Mouse (Mus musculus): ENCODE data around the gene Wdr73. TPM values are rescaled to one million over a fixed set of nuclear protein-coding genes. Genes with fewer than 3 reads are reported as not detected.

The Wdr73 gene
- polyA plus RNA-seq, 1 experiment from 2014 or later, result 32.2 TPM

DNA sequence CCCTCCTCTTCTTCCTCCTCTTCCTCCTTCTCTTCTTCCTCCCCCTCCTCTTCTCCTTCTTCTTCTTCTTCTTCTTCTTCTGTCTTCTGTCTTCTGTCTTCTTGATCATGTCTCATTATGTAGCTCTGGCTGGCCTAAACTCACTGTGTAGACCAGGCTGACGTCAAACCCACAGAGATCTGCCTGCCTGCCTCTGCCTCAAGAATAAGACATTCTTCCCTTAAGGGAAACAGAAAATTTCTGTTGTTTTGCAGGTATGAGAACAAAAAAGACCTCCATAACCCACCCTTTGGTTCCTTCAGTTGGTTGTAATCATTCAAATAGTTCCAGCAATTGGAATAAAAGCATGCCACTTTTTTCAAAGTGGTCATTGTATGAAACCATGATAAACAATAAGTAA, 36.9 kb downstream of the Wdr73 start:
- WGBS, result 68% methylated on average over 1 of the region's 1 CpGs
- Histone ChIP-seq H3K4me2 (ENCODE audit: low read depth, low read length) (no peak overlapping the region), H3K4me1 (replicated peaks; ENCODE audit: control insufficient read depth, insufficient read depth, low read length) (peaks cover 28% of the 10 kb centered on the region), H3K9me3 (ENCODE audit: control insufficient read depth, low read length) (no peaks in the 10 kb centered on the region), H3K27ac (ENCODE audit: low read length) (peak overlapping the region; percentile 73), H3K4me3 (ENCODE audit: low read length) (no peak overlapping the region), H3K27me3 (ENCODE audit: control insufficient read depth, insufficient read depth, low read depth, low read length) (no peaks in the 10 kb centered on the region), H3K36me3 (ENCODE audit: control insufficient read depth, insufficient read depth, low read length) (peaks cover 24% of the 10 kb centered on the region), H3K9ac (ENCODE audit: low read length) (no peak overlapping the region)
- ATAC-seq (ENCODE audit: low read depth), result no peak

DNA sequence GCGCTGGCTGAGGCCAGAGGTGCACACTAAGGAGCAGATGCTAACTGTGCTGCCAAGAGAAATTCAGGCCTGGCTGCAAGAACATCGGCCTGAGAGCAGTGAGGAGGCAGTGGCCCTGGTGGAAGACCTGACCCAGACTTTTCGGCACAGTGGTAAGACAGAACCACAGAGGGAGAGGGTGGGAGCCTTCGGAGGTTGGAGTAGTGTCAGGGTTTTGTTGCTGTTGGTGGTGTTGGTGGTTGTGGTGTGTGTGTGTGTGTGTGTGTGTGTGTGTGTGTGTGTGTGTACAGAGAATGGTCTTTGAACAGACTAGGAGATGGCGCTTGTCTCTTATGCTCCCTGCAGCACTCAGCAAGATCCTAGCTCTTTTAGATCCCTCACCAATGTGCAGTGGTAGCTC, 37.5 kb downstream of the Wdr73 start:
- Histone ChIP-seq H3K27me3 (ENCODE audit: control insufficient read depth, insufficient read depth, low read depth, low read length) (no peaks in the 10 kb centered on the region), H3K27ac (ENCODE audit: low read length) (peak overlapping the region; percentile 73; the same call in 1 of the 2 replicates), H3K4me1 (replicated peaks; ENCODE audit: control insufficient read depth, insufficient read depth, low read length) (peaks cover 28% of the 10 kb centered on the region), H3K36me3 (ENCODE audit: control insufficient read depth, insufficient read depth, low read length) (peaks cover 21% of the 10 kb centered on the region), H3K4me3 (ENCODE audit: low read length) (no peak overlapping the region), H3K9ac (ENCODE audit: low read length) (peak overlapping the region; percentile 43), H3K9me3 (ENCODE audit: control insufficient read depth, low read length) (no peaks in the 10 kb centered on the region), H3K4me2 (ENCODE audit: low read depth, low read length) (no peak overlapping the region)
- ATAC-seq (ENCODE audit: low read depth), result no peak
- WGBS, result 85% methylated on average over 5 of the region's 5 CpGs

DNA sequence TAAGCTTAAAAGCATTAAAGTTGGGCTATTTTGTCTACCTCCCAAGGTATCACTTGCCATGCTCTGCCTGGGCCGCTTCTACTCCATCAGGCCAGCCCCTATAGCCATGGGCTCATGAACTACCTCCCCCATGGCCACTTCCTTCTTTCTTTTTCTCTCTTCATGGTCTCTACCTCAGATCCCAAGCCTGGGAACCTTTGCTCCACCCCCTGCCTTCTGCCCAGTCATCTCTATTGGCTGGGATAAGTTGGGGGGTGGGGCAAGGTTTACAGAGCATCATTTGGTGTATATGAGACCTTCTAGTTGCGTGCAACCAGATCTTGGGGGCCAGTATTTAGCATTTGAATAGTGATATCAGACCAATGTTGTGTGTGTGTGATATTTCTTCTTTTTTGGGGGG, 38.6 kb downstream of the Wdr73 start:
- H3K4me1 ChIP-seq (replicated peaks; ENCODE audit: control insufficient read depth, insufficient read depth, low read length), result peaks cover 28% of the 10 kb centered on the region
- H3K9me3 ChIP-seq (ENCODE audit: control insufficient read depth, low read length), result no peaks in the 10 kb centered on the region
- no peak overlapping the region for H3K9ac ChIP-seq (ENCODE audit: low read length)
- peaks cover 12% of the 10 kb centered on the region for H3K36me3 ChIP-seq (ENCODE audit: control insufficient read depth, insufficient read depth, low read length)
- ATAC-seq (ENCODE audit: low read depth), result no peak
- no peak overlapping the region for H3K4me3 ChIP-seq (ENCODE audit: low read length)
- no peaks in the 10 kb centered on the region for H3K27me3 ChIP-seq (ENCODE audit: control insufficient read depth, insufficient read depth, low read depth, low read length)
- H3K27ac ChIP-seq (ENCODE audit: low read length), result no peak overlapping the region
- WGBS, result 86% methylated on average over 2 of the region's 2 CpGs
- no peak overlapping the region for H3K4me2 ChIP-seq (ENCODE audit: low read depth, low read length)

DNA sequence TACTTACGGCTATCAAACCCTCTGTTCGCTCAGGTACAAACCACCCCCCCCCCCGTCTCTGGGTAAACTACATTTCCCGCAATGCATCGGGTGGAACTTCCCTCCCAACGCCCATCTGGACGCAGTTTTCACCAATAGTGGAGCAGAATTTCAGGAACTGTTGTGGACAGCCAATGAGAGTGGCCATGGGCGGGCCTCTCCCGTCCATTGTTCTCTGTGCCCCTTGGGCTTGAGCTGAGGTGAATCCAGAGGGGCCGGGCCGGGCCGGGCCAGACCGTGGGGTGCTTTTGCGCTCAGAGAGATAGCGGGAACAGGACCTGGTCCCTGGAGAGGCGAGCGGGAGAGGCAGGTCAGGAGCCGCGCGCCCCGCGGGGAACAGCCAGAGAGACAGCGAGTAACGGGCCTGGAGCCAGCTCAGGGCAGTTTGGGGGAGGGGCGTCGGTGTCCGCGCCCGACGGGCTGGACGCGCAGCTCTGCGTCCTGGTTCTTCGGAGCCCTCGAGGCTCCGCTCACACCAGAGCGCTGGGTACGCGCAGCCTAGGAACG, 40.3 kb downstream of the Wdr73 start, which contains the start of gene Zscan2:
TSS of gene Zscan2 (plus strand) at position 192 of the 546 bp plus-strand sequence.
- no peaks in the 10 kb centered on the region for H3K27me3 ChIP-seq (ENCODE audit: control insufficient read depth, insufficient read depth, low read depth, low read length)
- H3K9ac ChIP-seq (ENCODE audit: low read length), result peak within 1 kb of the TSS; percentile 83
- peak within 1 kb of the TSS; percentile 85 for H3K4me2 ChIP-seq (ENCODE audit: low read depth, low read length)
- peaks cover 24% of the 10 kb centered on the region for H3K4me1 ChIP-seq (replicated peaks; ENCODE audit: control insufficient read depth, insufficient read depth, low read length)
- WGBS, result under 1% methylated on average over 38 of the region's 40 CpGs
- peak within 1 kb of the TSS; percentile 66 for H3K4me3 ChIP-seq (ENCODE audit: low read length)
- H3K36me3 ChIP-seq (ENCODE audit: control insufficient read depth, insufficient read depth, low read length), result peaks cover 8% of the 10 kb centered on the region
- peak; percentile 98 for ATAC-seq (ENCODE audit: low read depth)
- H3K27ac ChIP-seq (ENCODE audit: low read length), result peak within 1 kb of the TSS; percentile 78
- H3K9me3 ChIP-seq (ENCODE audit: control insufficient read depth, low read length), result no peaks in the 10 kb centered on the region

DNA sequence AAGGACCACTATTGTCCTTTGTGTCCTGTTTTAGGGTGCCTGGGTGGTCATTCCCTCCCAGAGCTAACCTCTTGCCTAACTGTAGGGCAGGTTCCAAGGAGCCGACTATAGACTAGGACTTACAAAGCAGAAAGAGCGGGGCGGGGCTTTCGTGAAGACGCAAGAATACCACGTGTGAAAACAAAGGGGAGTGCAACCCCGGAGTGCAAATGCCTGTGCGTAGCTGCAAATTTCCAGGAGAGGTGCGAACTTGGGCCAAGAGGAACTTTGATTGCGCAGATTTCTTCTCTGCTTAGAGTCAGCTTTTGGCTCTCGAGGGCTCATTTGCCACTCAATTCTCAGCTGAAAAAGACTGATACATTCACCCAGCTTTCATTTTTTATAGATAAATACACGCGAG, 40.8 kb downstream of the Wdr73 start:
- peak overlapping the region; percentile 66 for H3K4me2 ChIP-seq (ENCODE audit: low read depth, low read length)
- under 1% methylated on average over 13 of the region's 13 CpGs for WGBS
- H3K9ac ChIP-seq (ENCODE audit: low read length), result peak overlapping the region; percentile 60
- peak; percentile 64 for ATAC-seq (ENCODE audit: low read depth)
- H3K27me3 ChIP-seq (ENCODE audit: control insufficient read depth, insufficient read depth, low read depth, low read length), result no peaks in the 10 kb centered on the region
- H3K9me3 ChIP-seq (ENCODE audit: control insufficient read depth, low read length), result no peaks in the 10 kb centered on the region
- H3K4me1 ChIP-seq (replicated peaks; ENCODE audit: control insufficient read depth, insufficient read depth, low read length), result peaks cover 22% of the 10 kb centered on the region
- H3K36me3 ChIP-seq (ENCODE audit: control insufficient read depth, insufficient read depth, low read length), result peaks cover 3% of the 10 kb centered on the region; the same call in 1 of the 2 replicates
- H3K4me3 ChIP-seq (ENCODE audit: low read length), result peak overlapping the region; percentile 66
- H3K27ac ChIP-seq (ENCODE audit: low read length), result peak overlapping the region; percentile 14; the same call in 1 of the 2 replicates

DNA sequence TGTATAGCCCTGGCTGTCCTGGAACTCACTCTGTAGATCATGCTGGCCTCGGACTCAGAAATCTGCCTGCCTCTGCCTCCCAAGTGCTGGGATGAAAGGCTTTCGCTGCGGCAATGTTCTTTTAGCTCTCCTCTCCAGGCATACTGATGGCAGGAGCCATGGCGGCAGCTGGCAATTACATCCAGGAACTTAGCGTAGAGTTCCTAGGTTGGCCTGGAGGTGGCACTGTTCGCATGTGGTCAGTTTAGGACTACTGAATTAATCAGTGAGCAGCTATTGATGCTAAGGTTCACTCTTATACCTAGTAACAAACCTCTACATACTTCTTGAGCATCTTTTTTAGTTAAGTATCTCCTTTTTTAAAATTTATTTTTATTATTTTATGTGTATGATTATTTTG, 43.9 kb downstream of the Wdr73 start:
- Histone ChIP-seq H3K9me3 (ENCODE audit: control insufficient read depth, low read length) (no peaks in the 10 kb centered on the region), H3K4me2 (ENCODE audit: low read depth, low read length) (no peak overlapping the region), H3K4me3 (ENCODE audit: low read length) (no peak overlapping the region), H3K9ac (ENCODE audit: low read length) (no peak overlapping the region), H3K36me3 (ENCODE audit: control insufficient read depth, insufficient read depth, low read length) (no peaks in the 10 kb centered on the region), H3K27me3 (ENCODE audit: control insufficient read depth, insufficient read depth, low read depth, low read length) (no peaks in the 10 kb centered on the region), H3K27ac (ENCODE audit: low read length) (no peak overlapping the region), H3K4me1 (replicated peaks; ENCODE audit: control insufficient read depth, insufficient read depth, low read length) (peaks cover 7% of the 10 kb centered on the region)
- 15% methylated on average over 6 of the region's 6 CpGs for WGBS
- no peak for ATAC-seq (ENCODE audit: low read depth)

DNA sequence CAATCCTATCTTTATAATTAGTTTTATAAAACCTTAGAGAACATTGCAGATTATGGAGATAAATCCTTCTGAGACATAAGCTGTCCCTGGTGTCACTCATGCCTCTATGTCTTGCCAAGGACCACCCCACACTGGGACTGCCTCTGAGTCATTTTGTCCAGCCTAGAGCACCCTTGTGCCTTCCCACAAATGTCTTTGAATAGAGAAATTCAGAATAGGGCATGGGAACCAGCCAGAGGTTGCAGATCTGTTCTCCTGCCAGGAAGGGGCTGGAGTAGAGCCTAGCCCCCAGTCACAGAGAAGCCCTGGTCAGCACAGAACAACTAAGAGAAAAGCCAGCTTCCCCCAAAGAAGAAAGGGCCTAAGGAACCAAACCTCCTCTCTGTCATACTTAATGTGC, 45.8 kb downstream of the Wdr73 start:
- H3K4me2 ChIP-seq (ENCODE audit: low read depth, low read length), result no peak overlapping the region
- no peak overlapping the region for H3K9ac ChIP-seq (ENCODE audit: low read length)
- no peak for ATAC-seq (ENCODE audit: low read depth)
- H3K9me3 ChIP-seq (ENCODE audit: control insufficient read depth, low read length), result no peaks in the 10 kb centered on the region
- no peak overlapping the region for H3K27ac ChIP-seq (ENCODE audit: low read length)
- no peaks in the 10 kb centered on the region for H3K36me3 ChIP-seq (ENCODE audit: control insufficient read depth, insufficient read depth, low read length)
- H3K4me1 ChIP-seq (replicated peaks; ENCODE audit: control insufficient read depth, insufficient read depth, low read length), result no peaks in the 10 kb centered on the region
- no peak overlapping the region for H3K4me3 ChIP-seq (ENCODE audit: low read length)
- H3K27me3 ChIP-seq (ENCODE audit: control insufficient read depth, insufficient read depth, low read depth, low read length), result no peaks in the 10 kb centered on the region

DNA sequence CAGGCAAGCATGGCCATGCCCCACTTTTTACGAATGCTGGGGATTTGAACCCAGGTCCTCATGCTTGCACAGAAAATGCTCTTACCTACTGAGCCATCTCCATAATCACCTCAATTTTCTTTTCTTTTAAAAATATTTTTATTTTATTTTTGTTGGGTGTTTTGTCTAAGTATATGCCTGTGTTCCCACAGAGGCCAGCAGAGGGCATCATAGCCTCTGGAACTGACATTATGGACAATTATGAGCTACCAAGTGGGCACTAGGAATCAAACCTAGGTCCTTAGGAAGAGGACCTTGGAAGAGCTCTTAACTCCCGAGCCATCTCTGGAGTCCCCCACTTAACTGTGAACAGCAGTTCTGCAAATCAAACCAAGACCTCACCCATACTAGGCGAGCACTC, 47.9 kb downstream of the Wdr73 start:
- no peak overlapping the region for H3K4me2 ChIP-seq (ENCODE audit: low read depth, low read length)
- H3K4me1 ChIP-seq (replicated peaks; ENCODE audit: control insufficient read depth, insufficient read depth, low read length), result peaks cover 3% of the 10 kb centered on the region; the same call in 1 of the 2 replicates
- H3K9me3 ChIP-seq (ENCODE audit: control insufficient read depth, low read length), result no peaks in the 10 kb centered on the region
- ATAC-seq (ENCODE audit: low read depth), result no peak
- WGBS, result 87% methylated on average over 3 of the region's 3 CpGs
- H3K27me3 ChIP-seq (ENCODE audit: control insufficient read depth, insufficient read depth, low read depth, low read length), result no peaks in the 10 kb centered on the region
- H3K4me3 ChIP-seq (ENCODE audit: low read length), result no peak overlapping the region
- no peaks in the 10 kb centered on the region for H3K36me3 ChIP-seq (ENCODE audit: control insufficient read depth, insufficient read depth, low read length)
- H3K27ac ChIP-seq (ENCODE audit: low read length), result no peak overlapping the region
- H3K9ac ChIP-seq (ENCODE audit: low read length), result no peak overlapping the region

DNA sequence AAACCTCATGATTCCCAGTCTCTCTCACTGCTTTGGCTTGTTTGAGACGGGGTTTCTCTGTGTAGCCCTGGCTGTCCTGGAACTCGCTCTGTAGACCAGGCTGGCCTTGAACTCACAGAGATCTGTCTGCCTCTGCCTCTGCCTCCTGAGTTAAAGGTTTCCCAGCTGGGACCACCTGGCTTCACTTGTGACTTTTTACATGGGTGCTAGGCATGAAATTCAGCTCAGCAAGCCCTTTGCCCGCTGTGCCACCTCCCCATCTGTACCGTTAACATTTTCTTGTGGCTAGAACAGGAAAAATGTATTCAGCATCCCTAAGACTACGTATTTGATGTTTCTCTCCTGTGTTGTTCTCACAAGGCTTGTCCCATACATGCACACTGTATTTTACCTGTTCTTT, 50.5 kb downstream of the Wdr73 start:
- Histone ChIP-seq H3K9ac (ENCODE audit: low read length) (no peak overlapping the region), H3K36me3 (ENCODE audit: control insufficient read depth, insufficient read depth, low read length) (no peaks in the 10 kb centered on the region), H3K27me3 (ENCODE audit: control insufficient read depth, insufficient read depth, low read depth, low read length) (no peaks in the 10 kb centered on the region), H3K27ac (ENCODE audit: low read length) (no peak overlapping the region), H3K4me2 (ENCODE audit: low read depth, low read length) (no peak overlapping the region), H3K4me1 (replicated peaks; ENCODE audit: control insufficient read depth, insufficient read depth, low read length) (peaks cover 3% of the 10 kb centered on the region; the same call in 1 of the 2 replicates), H3K4me3 (ENCODE audit: low read length) (no peak overlapping the region), H3K9me3 (ENCODE audit: control insufficient read depth, low read length) (no peaks in the 10 kb centered on the region)
- no peak for ATAC-seq (ENCODE audit: low read depth)
- WGBS, result 76% methylated on average over 5 of the region's 5 CpGs

DNA sequence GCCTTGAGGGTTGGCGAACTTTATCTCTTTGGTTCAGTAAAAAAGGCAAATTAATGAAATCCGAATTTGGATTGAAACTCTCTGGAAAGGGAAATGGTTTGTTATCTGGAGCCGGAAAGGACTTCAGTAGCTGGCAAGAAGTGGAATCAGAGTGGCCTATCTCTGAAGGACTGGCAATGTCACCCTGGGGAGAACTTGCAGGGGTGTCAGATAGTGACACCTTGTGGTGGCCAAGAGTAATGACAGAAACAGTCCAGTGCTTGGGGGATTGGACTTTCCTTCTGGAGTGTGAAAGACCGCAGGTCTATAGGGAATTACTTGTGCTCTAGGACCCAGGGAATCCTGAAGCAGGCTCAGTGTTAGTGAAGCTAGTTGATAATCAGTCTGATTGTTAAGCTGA, 51.4 kb downstream of the Wdr73 start:
- Histone ChIP-seq H3K4me1 (replicated peaks; ENCODE audit: control insufficient read depth, insufficient read depth, low read length) (peaks cover 3% of the 10 kb centered on the region; the same call in 1 of the 2 replicates), H3K9ac (ENCODE audit: low read length) (no peak overlapping the region), H3K4me3 (ENCODE audit: low read length) (no peak overlapping the region), H3K36me3 (ENCODE audit: control insufficient read depth, insufficient read depth, low read length) (no peaks in the 10 kb centered on the region), H3K27me3 (ENCODE audit: control insufficient read depth, insufficient read depth, low read depth, low read length) (no peaks in the 10 kb centered on the region), H3K4me2 (ENCODE audit: low read depth, low read length) (no peak overlapping the region), H3K9me3 (ENCODE audit: control insufficient read depth, low read length) (no peaks in the 10 kb centered on the region), H3K27ac (ENCODE audit: low read length) (no peak overlapping the region)
- peak; percentile 73 for ATAC-seq (ENCODE audit: low read depth)
- 18% methylated on average over 4 of the region's 4 CpGs for WGBS
